Mouse (Mus musculus): ENCODE measurements around the gene Slc6a20a.
A peak's percentile ranks its signal among the peaks of the same experiment; 100 is the strongest.
"Not testable (repeated sequence)": the region's sequence is repeated elsewhere in the genome, so short reads cannot be mapped to it uniquely, and the experiment has no call there.

Slc6a20a gene

DNA sequence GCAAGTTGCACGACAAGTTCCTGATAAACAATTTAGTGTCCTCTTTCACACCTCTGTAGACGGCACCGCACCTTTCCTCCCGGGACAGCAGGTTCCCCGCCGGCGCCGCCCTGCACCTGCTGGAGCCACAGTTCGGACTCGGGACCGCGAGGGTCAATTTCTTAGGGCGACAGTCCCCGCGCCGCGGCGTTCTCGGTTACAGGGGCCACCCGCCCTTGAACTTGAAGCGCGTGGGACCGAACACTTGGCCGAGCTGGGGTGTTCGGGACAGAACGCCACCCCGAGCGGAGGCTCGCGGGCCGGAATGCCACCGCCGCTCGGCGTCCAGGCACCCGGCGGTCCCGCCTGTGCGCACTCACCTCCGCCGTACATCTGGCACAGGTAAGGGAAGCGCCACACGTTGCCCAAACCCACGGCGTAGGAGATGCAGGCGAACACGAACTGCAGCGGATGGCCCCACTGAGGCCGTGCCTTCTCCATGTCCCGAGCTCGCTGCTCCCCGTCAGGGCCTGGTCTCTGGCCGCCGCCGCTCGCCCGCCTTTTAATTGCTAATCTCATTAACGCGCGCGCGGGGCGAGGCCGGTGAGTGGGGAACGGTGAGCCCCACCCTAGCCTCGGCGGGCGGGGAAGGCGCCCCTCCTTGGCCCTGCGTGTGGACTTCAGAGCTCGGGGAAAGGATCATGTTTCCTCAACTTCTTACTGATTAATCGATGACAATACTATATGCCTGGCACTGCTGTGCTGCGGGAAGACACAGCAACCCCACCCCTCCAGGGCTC, at the start of gene Slc6a20a, which contains the start of gene Ccr9:
Gene Slc6a20a, minus strand, starts transcription at position 559 of the 779 bp plus-strand sequence.
Gene Ccr9, plus strand, starts transcription at position 113 of the 779 bp plus-strand sequence.
- DNase-seq (ENCODE audit: low spot score in 2 of 2): no peak

DNA sequence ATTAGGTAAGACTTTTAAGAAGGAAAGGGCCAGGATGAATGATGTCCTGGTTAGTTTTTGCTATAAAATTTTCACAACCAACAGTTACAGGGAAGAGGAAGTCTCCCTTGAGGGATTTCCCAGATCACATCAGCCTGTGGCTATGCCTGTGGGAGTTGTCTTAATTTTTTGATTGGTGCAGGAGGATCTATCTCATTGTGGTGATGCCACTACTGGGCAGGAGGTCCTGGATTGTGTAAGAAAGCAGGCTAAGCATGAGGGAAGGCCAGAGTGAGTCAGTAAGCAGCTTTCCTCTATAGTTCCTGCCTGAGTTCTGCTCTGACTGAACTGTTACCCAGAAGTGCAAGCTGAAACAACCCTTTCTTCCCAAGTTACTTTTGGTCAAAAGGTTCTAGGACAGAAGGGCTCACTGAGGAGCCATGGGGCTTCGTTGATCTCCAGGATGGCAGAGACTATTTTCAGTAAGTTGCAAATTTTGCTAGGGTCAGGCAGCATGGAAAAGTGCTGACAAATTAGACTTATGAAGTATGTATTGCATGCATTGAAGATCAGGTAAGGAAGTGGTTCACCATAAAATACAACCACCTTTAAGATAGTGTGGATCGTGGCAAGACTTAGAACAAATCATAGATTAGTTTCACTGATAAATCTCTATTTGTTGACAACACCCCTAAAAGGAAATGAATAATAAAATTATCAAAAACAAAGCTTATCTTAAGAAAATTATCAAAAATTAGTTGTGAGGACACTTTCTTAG, 44.2 kb upstream of the Slc6a20a start:
- DNase-seq (ENCODE audit: low spot score in 2 of 2): no peak

DNA sequence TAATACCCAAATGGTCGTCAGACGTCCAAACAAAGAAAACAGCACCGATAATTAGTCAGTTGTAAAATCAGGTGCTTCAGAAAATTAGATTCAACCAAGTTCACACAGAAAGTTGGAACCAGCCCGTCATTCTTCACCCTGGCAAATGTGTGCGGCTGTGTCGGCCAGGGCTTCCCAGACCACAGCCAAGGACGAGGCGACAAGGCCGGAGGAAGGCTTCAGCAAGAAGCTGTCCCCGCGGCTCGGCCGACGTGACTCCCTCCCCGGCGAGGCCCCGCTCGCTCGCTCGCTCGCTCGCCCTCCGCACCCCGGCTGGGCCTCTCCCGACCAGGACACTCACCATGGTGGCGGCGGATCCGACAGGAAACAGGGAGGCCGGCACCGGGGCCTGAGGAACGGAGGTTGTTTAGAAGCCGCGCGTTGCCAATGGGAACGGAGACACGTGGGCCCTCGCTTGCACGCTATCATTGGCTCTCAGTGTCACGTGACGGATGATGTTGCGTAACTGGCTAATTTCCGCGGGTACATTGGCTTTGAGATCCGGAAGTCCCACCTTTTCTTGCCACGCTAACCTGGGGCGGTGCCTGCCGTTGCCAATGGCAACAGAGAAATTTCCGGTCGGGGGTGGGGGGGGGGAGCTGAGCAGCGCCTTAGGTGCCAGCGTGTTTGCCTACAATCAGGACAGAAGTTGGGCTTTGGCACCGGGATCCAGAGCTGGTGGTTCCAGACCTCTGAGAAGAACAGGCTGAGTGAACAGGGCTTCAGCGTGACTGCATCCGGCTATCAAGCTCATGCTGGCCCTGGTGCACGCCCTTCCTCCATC, 38.7 kb upstream of the Slc6a20a start, which contains the start of gene Lztfl1:
Gene Lztfl1, minus strand, starts transcription at position 512 of the 823 bp plus-strand sequence.
- peak; percentile 90 to 95 for DNase-seq (ENCODE audit: low spot score in 2 of 2)

DNA sequence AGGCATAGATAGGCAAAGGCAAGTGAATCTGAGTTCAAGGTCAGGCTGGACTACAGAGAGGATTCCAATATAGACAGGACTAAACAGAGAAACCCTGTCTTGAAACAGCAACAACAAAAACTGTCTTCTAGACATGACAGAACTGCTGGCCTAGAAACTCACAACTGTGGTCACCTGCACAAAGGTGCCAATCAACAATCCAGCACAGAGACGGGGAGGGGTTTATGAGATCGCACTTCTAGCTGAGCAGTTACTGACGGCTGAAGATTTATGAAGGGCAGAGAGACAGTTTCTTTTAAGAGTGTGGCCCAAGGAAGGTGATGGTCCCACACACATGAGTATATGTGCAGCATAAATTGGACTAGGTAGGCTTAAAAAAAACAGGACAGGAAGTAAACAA, 37.6 kb upstream of the Slc6a20a start:
- DNase-seq (ENCODE audit: low spot score in 2 of 2): no peak

DNA sequence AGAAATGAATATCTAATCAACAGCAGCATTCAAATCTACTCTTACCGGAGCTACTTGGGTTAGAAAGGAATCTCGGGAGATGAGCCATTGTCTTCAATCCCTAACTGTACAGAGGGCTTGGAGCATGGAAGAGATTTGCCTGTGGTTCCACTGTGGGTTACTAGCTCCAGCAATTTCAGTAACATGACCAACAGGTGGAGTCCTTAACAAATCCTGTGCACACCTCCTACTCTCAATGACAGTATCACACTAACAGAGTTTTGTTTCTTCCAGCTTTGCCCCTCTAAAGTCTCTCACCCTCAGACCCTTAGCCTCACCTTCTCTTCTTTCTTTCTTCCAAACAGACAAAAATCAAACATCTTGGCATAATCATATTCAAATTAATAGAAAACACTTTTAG, 34.4 kb upstream of the Slc6a20a start:
- DNase-seq (ENCODE audit: low spot score in 2 of 2): no peak

DNA sequence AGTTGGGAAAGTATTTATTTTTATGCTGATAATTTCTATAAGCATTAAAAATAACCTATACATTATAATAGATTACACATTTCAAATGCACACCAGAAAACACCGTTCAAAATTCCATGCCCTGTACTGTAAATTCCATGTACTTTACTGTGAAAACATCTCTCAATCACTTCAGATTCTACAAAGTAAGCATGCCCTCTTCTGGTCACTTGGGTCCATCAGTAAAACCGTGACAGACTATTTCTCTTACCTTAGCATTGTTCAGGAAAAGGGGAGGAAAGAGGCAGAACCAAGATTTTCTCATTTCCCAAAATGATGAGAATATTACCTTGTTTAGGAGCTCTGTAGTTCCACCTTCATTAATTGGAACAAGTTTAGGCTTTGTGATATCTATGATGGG, 30.5 kb upstream of the Slc6a20a start:
- DNase-seq (ENCODE audit: low spot score in 2 of 2): no peak

DNA sequence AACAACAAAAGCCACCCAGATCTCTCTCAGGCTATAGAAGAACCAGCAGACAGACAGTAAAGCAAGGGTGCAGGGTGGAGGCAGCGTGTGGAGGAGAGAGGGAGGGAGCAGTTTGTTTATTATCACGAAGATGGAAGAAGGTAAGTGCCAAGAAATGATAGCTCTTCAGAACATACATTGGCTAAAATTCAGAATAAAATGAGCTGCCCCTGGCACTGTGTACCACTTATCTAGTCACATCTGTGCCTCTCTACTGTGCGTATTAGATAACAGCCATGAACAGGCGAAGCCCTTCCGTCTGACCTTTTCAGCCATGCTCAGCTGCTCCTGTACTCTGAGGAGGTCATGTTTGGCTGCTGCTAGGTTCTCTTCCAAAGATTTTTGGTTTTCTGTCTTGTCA, 23.1 kb upstream of the Slc6a20a start:
- DNase-seq (ENCODE audit: low spot score in 2 of 2): no peak

DNA sequence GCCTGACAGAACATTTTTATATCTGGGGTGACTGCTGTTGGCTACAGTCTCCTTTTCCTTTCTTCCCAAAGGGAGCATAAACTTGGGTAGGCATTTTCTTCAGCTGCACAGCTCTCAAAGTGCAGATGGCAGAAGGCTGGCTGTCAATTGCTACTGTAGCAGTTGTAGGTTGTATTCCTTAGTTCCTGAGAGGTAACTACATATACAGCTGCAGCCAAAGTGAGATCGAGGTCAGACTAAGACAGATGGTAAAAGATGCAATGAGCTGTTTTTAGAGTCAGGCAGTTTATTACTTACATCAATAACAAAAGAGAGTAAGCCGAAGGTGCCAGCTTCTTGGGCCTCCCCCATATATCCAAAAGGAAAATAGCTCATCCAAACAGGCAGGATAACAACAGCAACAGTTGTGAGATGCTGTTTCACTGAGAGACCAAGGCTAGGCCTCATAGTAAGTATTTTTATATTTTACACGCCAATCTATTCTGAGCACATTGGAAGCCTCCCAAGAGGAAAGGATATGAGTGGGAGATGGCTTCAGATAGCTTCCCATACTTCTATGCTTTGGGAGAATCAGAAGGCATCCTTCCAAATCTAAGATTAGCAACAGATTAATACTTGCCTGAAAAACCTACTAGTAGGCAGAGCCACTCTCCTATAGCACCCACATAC, 17.1 kb upstream of the Slc6a20a start:
- no peak for DNase-seq (ENCODE audit: low spot score in 2 of 2)

DNA sequence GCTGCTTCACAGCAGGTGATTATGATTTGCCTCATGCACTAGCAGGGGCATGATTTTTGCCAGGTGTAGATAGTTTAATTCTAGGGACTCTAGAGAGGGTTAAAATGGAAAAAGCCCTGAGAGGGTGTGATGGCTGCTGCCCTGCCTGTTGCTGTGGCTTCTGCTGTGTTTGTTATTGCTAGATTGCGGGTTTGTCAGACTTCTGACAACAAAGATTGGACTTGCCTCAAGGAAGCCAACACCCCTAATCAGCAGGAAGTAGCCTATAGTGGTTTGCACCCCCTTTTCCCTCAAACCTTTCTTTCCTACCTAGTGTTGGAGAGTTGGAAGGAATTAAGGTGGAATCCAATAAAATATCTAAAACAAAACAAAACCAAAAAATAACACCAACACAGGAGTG, 9.5 kb upstream of the Slc6a20a start:
- no peak for DNase-seq (ENCODE audit: low spot score in 2 of 2)

DNA sequence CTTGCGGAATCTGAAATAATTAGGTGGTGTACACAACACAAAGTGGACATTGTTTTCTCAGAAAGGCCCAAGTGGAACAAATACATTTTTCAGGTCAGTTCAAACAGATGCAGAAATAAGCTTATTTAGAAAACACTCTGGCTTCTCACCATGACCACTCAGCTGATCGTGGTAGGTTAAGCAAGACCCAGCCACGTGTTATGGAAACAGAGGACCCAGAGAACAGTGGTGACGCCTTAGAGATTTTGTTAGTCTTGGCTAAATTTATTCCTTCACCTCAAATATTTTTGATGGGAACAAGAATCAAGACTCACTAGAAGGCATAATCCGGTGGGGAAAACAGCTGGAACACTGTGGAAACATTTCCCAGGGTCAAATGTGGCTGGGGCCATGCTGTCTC, 7.5 kb upstream of the Slc6a20a start:
- no peak for DNase-seq (ENCODE audit: low spot score in 2 of 2)

DNA sequence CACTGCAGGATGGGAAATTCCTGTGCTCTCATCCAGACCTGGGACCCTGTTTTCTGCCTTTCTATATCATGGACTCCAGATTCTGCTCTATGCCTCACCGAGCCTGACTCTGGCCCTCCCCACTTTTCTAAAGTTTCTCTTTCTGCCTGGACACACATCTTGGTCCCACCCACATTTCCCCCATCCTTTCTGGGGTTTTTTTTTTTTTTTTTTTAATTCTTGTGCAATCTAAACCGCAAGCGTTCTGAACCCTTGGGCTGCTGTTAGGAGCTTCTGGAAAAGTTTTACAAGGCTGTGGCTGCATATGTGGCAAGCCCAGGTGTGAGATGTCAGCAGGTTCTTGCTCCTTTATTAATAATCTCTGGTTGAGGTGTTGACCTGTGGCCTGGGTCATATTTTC, 5.0 kb upstream of the Slc6a20a start:
- no peak for DNase-seq (ENCODE audit: low spot score in 2 of 2)

DNA sequence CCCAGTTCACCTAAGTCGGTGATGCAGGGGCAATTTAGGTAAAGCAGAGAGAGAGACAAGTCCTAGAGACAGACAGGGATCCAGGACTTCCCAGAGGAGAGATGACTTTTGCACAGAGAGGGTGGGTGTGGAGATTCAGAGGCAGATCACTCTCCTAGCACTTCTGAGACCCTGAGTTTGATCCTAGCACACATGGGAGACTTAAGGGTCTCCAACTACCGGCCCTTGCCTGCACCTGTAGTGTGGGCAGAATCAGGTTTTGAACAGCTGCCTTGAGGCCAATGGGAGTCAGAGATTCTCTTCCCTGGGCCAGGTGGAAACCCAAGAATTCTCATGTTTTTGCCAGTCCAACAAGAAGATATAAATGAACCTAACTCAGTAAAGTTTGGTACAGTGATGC, 513 bp upstream of the Slc6a20a start:
- no peak for DNase-seq (ENCODE audit: low spot score in 2 of 2)

DNA sequence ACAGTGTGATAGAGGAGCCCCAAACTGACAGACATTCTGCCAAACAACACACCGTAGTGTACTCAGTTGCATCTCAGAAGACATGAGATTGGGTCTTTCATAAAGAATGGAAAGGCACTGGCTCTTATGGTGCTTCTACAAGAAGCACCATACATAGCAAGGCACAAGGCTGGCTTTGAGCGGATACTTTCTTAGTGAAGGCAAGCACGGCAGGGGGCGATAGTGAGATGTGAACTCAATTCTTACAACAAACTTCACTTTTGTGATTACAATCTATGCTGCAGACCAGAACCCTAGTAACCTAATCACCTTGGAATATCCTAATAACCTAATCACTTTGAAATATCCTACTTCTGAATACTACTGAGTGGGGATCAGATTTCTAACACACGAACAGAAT, 13.0 kb downstream of the Slc6a20a start:
- peak; percentile 27 to 56 for DNase-seq (ENCODE audit: low spot score in 2 of 2)

DNA sequence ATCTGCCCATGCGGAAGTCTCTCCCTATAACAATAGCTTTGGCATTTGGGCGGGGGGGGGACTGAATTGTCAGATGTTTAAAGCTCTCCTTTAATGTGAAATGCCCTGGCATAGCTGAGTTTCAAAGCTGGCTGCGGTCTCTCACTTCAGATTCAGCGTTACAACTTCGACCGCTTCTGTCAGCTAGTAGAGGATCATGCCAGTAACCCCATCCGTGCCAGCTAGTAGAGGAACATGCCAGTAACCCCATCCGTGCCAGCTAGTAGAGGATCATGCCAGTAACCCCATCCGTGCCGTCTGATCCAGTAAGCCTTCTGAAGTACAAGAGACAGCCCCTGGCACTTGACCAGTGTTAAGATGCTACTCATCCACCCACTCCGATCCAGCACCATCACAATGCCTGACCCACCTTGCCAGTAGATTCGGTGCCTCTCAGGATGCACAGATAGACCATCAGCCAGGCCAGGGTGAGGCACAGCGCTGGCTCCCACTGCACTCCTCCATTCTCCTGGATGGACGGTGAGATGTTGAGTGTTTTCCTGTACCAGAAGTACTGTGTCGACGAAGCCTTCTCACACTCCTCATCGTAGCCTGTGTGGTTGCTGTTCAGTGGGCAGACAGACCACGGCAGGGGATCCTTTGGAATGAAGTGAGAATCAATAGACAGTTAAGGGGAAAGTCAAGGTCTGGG, 18.6 kb downstream of the Slc6a20a start:
- DNase-seq (ENCODE audit: low spot score in 2 of 2): not testable (repeated sequence)

DNA sequence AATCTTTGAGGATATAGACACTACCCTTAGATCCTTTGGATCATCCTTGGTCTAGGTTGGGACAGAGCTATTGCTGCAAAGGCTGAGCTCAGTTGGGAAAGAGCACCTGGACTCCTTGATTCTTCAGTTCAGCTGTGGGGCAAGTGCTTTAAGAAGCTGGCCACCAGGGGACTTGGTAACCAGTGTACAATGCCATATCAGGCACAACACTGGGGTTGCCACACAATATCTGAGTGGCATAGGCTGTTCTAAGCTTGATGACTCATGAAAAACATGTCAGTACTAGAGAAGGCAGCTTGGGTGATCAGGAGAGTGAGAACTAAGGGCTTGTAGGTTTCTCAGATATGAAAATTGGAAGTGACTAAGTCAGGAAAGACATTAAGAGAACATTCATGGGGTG, 19.7 kb downstream of the Slc6a20a start:
- DNase-seq (ENCODE audit: low spot score in 2 of 2): no peak

DNA sequence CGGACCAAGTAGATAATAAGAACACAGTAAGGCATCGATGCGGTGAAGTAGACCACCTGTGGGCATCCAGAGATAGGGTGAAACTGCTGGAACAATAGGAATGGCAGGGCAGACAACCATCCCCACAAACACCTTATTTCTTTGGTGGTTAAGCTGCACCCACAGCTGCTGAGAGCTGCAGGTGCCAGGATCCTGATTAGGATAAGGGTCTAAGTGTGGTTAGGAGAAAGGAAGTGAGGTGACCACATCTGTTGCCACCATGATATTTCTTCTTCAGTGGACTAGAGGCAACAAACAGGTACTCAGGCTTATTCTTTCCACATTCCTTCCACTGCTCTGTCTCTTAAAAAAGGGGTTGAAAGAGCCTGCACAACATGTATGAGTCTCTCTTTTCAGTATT, 21.2 kb downstream of the Slc6a20a start:
- DNase-seq (ENCODE audit: low spot score in 2 of 2): peak in 1 of 2 experiments; percentile 21

DNA sequence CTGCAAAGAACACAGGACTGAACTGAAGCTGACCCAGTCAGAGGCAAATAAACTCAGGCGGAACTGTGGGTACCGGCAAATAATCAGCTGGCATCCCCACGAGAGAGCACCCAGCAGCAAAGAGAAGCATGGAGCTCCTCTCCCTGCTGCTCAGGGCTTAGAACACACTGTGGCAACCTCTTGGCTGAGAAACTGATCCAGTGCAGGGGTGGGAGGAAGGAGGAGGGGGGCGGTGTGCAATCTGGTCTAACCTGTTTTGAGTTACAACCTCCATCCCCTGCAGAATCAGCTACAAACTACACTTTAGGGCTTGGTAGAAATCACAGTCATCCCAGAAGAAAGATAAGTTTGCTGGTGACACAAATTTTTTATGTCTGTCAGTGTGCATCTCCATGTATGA, 27.3 kb downstream of the Slc6a20a start:
- DNase-seq (ENCODE audit: low spot score in 2 of 2): no peak

DNA sequence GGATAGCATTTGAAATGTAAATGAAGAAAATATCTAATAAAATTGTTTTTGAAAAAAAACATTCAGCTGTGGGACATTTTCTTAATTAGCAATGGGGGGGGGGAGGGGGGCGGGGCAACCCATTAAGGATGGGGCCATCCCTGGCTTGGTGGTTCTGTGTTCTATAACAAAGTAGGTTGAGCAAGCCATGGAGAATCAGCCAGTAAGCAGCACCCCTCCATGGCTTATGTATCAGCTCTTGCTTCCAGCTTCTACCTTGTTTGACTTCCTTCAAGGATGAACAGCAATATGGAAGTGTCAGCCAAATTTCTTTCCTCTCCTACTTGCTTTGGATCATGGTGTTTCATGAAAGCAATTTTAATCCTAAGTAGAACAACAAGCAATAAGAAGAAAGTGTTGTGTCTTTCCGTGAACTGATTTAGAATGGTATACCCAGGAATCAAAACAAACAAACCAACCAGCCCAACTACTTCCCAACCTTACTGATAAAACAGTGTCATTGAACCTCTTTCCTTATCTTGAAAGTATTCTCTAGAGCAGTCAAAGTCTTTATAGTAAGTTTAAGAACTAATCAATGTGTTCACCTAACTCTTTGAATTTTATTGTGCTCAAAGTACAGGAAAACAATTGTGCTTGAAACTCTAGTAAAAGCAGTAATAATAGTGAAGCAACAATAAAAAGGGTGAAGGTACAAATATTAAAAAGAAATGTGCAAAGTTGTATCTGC, 28.7 kb downstream of the Slc6a20a start:
- DNase-seq (ENCODE audit: low spot score in 2 of 2): no peak

DNA sequence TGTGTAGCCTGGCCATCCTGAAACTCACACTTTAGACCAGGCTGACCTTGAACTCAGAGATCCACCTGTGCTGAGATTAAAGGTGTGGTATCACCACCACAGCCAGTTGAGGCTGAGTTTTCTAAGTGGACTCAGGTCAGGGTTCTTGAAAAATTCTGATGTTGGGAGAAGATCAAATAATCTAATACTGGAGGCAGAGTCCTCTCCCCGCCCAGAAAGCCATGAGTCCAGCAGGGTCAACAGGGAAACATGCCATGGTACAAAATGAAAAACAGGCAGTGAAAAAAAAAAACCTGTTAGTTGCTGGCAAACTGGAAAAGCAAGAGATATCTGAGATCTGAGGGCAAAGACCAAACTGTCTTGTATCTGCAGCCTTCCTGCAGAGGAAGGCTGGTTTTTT, 38.6 kb downstream of the Slc6a20a start:
- no peak for DNase-seq (ENCODE audit: low spot score in 2 of 2)

DNA sequence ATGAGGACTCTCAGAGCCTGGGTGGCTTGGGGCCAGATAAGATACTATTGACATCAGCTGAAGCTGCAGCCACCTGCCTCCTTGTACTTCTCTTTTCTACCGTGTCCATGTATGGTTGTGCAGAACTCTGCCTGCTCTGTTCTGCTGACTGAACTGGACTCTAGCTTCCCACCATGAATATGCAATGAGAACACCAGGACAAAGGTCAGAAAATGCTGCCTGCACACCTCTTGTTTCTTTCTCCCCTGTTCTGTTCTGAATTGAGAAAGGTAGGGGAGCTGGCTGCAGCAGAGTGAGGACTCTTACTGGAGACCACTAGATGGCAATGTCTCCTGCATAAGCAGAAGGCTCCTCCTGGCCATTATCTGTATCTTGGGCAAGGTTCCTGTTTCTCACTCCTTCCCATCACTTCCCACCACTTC, 40.0 kb downstream of the Slc6a20a start:
- DNase-seq (ENCODE audit: low spot score in 2 of 2): no peak
